Mouse (Mus musculus): Measurements from ENCODE around the gene Rasa2. TPM values are rescaled to one million over a fixed set of nuclear protein-coding genes. Genes with fewer than 3 reads are reported as not detected.

Gene Rasa2
- polyA plus RNA-seq, 1 experiment, result 1.2 TPM

- Histone ChIP-seq H3K4me2 (ENCODE audit: low read depth) (no peak overlapping the region), H3K4me3 (no peak overlapping the region), H3K27me3 (ENCODE audit: control insufficient read depth, insufficient read depth, insufficient read length) (no peaks in the 10 kb centered on the region), H3ac (ENCODE audit: control insufficient read depth, insufficient read length) (no peak overlapping the region), H3K79me2 (ENCODE audit: control insufficient read depth, insufficient read depth) (no peaks in the 10 kb centered on the region), H3K36me3 (ENCODE audit: control insufficient read depth, insufficient read depth) (peaks cover 24% of the 10 kb centered on the region)
- TF ChIP-seq E2F4 (IDR thresholded peaks at IDR 0.05; ENCODE audit: insufficient read depth) (no peak), MAX (IDR thresholded peaks at IDR 0.05; ENCODE audit: low read depth) (no peak)
These were observed 53.7 kb downstream of the Rasa2 start for GRCm38 (mm10) chr9:96577674-96578073.

GRCm38 (mm10) chr9:96573252-96573651, 58.2 kb downstream of the Rasa2 start:
- Histone ChIP-seq H3ac (ENCODE audit: control insufficient read depth, insufficient read length) (no peak overlapping the region), H3K27me3 (ENCODE audit: control insufficient read depth, insufficient read depth, insufficient read length) (no peaks in the 10 kb centered on the region), H3K79me2 (ENCODE audit: control insufficient read depth, insufficient read depth) (no peaks in the 10 kb centered on the region), H3K4me2 (ENCODE audit: low read depth) (no peak overlapping the region), H3K4me3 (no peak overlapping the region), H3K36me3 (ENCODE audit: control insufficient read depth, insufficient read depth) (peaks cover 26% of the 10 kb centered on the region)
- TF ChIP-seq E2F4 (IDR thresholded peaks at IDR 0.05; ENCODE audit: insufficient read depth) (no peak), CEBPB (IDR thresholded peaks at IDR 0.05; ENCODE audit: insufficient read depth, poor library complexity, severe bottlenecking) (no peak), POLR2A (IDR thresholded peaks at IDR 0.05; ENCODE audit: insufficient read length, low read depth) (no peak), REST (IDR thresholded peaks at IDR 0.05; ENCODE audit: insufficient read depth, insufficient read length) (no peak), MYOG (IDR thresholded peaks at IDR 0.05; ENCODE audit: control insufficient read depth in 1 of 3, insufficient read depth in 1 of 3, insufficient read length in 2 of 3, low read depth in 2 of 3) (no peak), MAX (IDR thresholded peaks at IDR 0.05; ENCODE audit: low read depth) (no peak), POLR2AphosphoS2 (IDR thresholded peaks at IDR 0.05; ENCODE audit: insufficient read length, low read depth) (no peak), TCF3 (IDR thresholded peaks at IDR 0.05; ENCODE audit: insufficient read length, low read depth) (no peak), USF1 (IDR thresholded peaks at IDR 0.05; ENCODE audit: low read depth) (no peak), MYOD1 (IDR thresholded peaks at IDR 0.05; ENCODE audit: control insufficient read depth in 1 of 3, insufficient read length in 2 of 3, low read depth in 2 of 3) (no peak), SRF (IDR thresholded peaks at IDR 0.05; ENCODE audit: control insufficient read depth, insufficient read length, low read depth) (no peak), TCF12 (IDR thresholded peaks at IDR 0.05; ENCODE audit: insufficient read depth, poor library complexity, severe bottlenecking) (no peak)

GRCm38 (mm10) chr9:96572754-96573153, 58.7 kb downstream of the Rasa2 start:
- H3K4me2 ChIP-seq (ENCODE audit: low read depth), result no peak overlapping the region
- H3ac ChIP-seq (ENCODE audit: control insufficient read depth, insufficient read length), result no peak overlapping the region
- no peaks in the 10 kb centered on the region for H3K27me3 ChIP-seq (ENCODE audit: control insufficient read depth, insufficient read depth, insufficient read length)
- no peak overlapping the region for H3K4me3 ChIP-seq
- no peaks in the 10 kb centered on the region for H3K79me2 ChIP-seq (ENCODE audit: control insufficient read depth, insufficient read depth)
- peaks cover 25% of the 10 kb centered on the region for H3K36me3 ChIP-seq (ENCODE audit: control insufficient read depth, insufficient read depth)
- TF ChIP-seq MYOD1 (IDR thresholded peaks at IDR 0.05; ENCODE audit: control insufficient read depth in 1 of 3, insufficient read length in 2 of 3, low read depth in 2 of 3), result no peak
- TF ChIP-seq TCF12 (IDR thresholded peaks at IDR 0.05; ENCODE audit: insufficient read depth, poor library complexity, severe bottlenecking), result no peak
- TF ChIP-seq POLR2A (IDR thresholded peaks at IDR 0.05; ENCODE audit: insufficient read length, low read depth), result no peak
- no peak for TF ChIP-seq SRF (IDR thresholded peaks at IDR 0.05; ENCODE audit: control insufficient read depth, insufficient read length, low read depth)
- no peak for TF ChIP-seq REST (IDR thresholded peaks at IDR 0.05; ENCODE audit: insufficient read depth, insufficient read length)
- TF ChIP-seq E2F4 (IDR thresholded peaks at IDR 0.05; ENCODE audit: insufficient read depth), result no peak
- TF ChIP-seq TCF3 (IDR thresholded peaks at IDR 0.05; ENCODE audit: insufficient read length, low read depth), result no peak
- no peak for TF ChIP-seq POLR2AphosphoS2 (IDR thresholded peaks at IDR 0.05; ENCODE audit: insufficient read length, low read depth)
- TF ChIP-seq USF1 (IDR thresholded peaks at IDR 0.05; ENCODE audit: low read depth), result no peak
- no peak for TF ChIP-seq MYOG (IDR thresholded peaks at IDR 0.05; ENCODE audit: control insufficient read depth in 1 of 3, insufficient read depth in 1 of 3, insufficient read length in 2 of 3, low read depth in 2 of 3)
- no peak for TF ChIP-seq MAX (IDR thresholded peaks at IDR 0.05; ENCODE audit: low read depth)
- no peak for TF ChIP-seq CEBPB (IDR thresholded peaks at IDR 0.05; ENCODE audit: insufficient read depth, poor library complexity, severe bottlenecking)

- Histone ChIP-seq H3K27me3 (ENCODE audit: control insufficient read depth, insufficient read depth, insufficient read length) (no peaks in the 10 kb centered on the region), H3K79me2 (ENCODE audit: control insufficient read depth, insufficient read depth) (no peaks in the 10 kb centered on the region), H3K4me3 (no peak overlapping the region), H3K36me3 (ENCODE audit: control insufficient read depth, insufficient read depth) (peaks cover 18% of the 10 kb centered on the region), H3K4me2 (ENCODE audit: low read depth) (no peak overlapping the region), H3ac (ENCODE audit: control insufficient read depth, insufficient read length) (no peak overlapping the region)
- TF ChIP-seq MYOG (IDR thresholded peaks at IDR 0.05; ENCODE audit: control insufficient read depth in 1 of 3, insufficient read depth in 1 of 3, insufficient read length in 2 of 3, low read depth in 2 of 3) (no peak), USF1 (IDR thresholded peaks at IDR 0.05; ENCODE audit: low read depth) (no peak), POLR2AphosphoS2 (IDR thresholded peaks at IDR 0.05; ENCODE audit: insufficient read length, low read depth) (no peak), POLR2A (IDR thresholded peaks at IDR 0.05; ENCODE audit: insufficient read length, low read depth) (no peak), E2F4 (IDR thresholded peaks at IDR 0.05; ENCODE audit: insufficient read depth) (no peak), MYOD1 (IDR thresholded peaks at IDR 0.05; ENCODE audit: control insufficient read depth in 1 of 3, insufficient read length in 2 of 3, low read depth in 2 of 3) (no peak), MAX (IDR thresholded peaks at IDR 0.05; ENCODE audit: low read depth) (no peak), SRF (IDR thresholded peaks at IDR 0.05; ENCODE audit: control insufficient read depth, insufficient read length, low read depth) (no peak), CEBPB (IDR thresholded peaks at IDR 0.05; ENCODE audit: insufficient read depth, poor library complexity, severe bottlenecking) (no peak), TCF3 (IDR thresholded peaks at IDR 0.05; ENCODE audit: insufficient read length, low read depth) (no peak), TCF12 (IDR thresholded peaks at IDR 0.05; ENCODE audit: insufficient read depth, poor library complexity, severe bottlenecking) (no peak), REST (IDR thresholded peaks at IDR 0.05; ENCODE audit: insufficient read depth, insufficient read length) (no peak)
These were observed 64.9 kb downstream of the Rasa2 start for GRCm38 (mm10) chr9:96566470-96566996.

- TF ChIP-seq POLR2AphosphoS2 (IDR thresholded peaks at IDR 0.05; ENCODE audit: insufficient read length, low read depth), result no peak
- no peak for TF ChIP-seq CEBPB (IDR thresholded peaks at IDR 0.05; ENCODE audit: insufficient read depth, poor library complexity, severe bottlenecking)
- TF ChIP-seq E2F4 (IDR thresholded peaks at IDR 0.05; ENCODE audit: insufficient read depth), result no peak
- no peak for TF ChIP-seq MYOD1 (IDR thresholded peaks at IDR 0.05; ENCODE audit: control insufficient read depth in 1 of 3, insufficient read length in 2 of 3, low read depth in 2 of 3)
- TF ChIP-seq POLR2A (IDR thresholded peaks at IDR 0.05; ENCODE audit: insufficient read length, low read depth), result no peak
- TF ChIP-seq MAX (IDR thresholded peaks at IDR 0.05; ENCODE audit: low read depth), result no peak
- TF ChIP-seq REST (IDR thresholded peaks at IDR 0.05; ENCODE audit: insufficient read depth, insufficient read length), result no peak
- no peak for TF ChIP-seq TCF12 (IDR thresholded peaks at IDR 0.05; ENCODE audit: insufficient read depth, poor library complexity, severe bottlenecking)
- Histone ChIP-seq H3K4me3 (no peak overlapping the region), H3ac (ENCODE audit: control insufficient read depth, insufficient read length) (no peak overlapping the region), H3K27me3 (ENCODE audit: control insufficient read depth, insufficient read depth, insufficient read length) (no peaks in the 10 kb centered on the region), H3K79me2 (ENCODE audit: control insufficient read depth, insufficient read depth) (no peaks in the 10 kb centered on the region), H3K4me2 (ENCODE audit: low read depth) (no peak overlapping the region), H3K36me3 (ENCODE audit: control insufficient read depth, insufficient read depth) (peaks cover 21% of the 10 kb centered on the region)
These were observed 67.9 kb downstream of the Rasa2 start for GRCm38 (mm10) chr9:96563501-96563900.
